In genomic region chr19:55880664-55881359, GRCm38 (mm10) we compare ENCODE assay signal across 9 mouse cellular contexts.
A peak's percentile ranks its signal among the peaks of the same experiment; 100 is the strongest.
DNase-seq lines count a peak whose midpoint lies in the region; ATAC-seq lines count a peak whose summit lies in the region.
"Had no signal": no experiment of that assay in that cellular context is flagged by ENCODE, and none has a peak within 500 bp of the region (broad histone marks: within the 10 kb centered on the region; RNA-seq: fewer than 3 reads in every experiment).

No protein-coding gene starts in this region.

- peaks cover 25% of the 10 kb centered on the region for H3K4me1 ChIP-seq in neural tube, embryonic 13.5 days (replicated peaks)
- H3K4me1 ChIP-seq in hindbrain, embryonic 12.5 days, result peaks cover 20% of the 10 kb centered on the region
- peaks cover 26% of the 10 kb centered on the region for H3K4me1 ChIP-seq in stomach, embryonic 16.5 days (ENCODE audit: control insufficient read depth, insufficient read depth, low read length)

- 40% methylated on average over 13 of the region's 13 CpGs for WGBS in neural tube, embryonic 13.5 days
- 39% methylated on average over 13 of the region's 13 CpGs for WGBS in hindbrain, embryonic 12.5 days
- WGBS in stomach, embryonic 16.5 days, result 40% methylated on average over 13 of the region's 13 CpGs

- H3K4me2 ChIP-seq in neural tube, embryonic 13.5 days, result peak overlapping the region; percentile 32
- no peak overlapping the region for H3K4me2 ChIP-seq in hindbrain, embryonic 12.5 days (replicated peaks)
- H3K4me2 ChIP-seq in stomach, embryonic 16.5 days (ENCODE audit: low read depth, low read length), result no peak overlapping the region; the same call in 1 of the 2 replicates

- H3K27me3 ChIP-seq in neural tube, embryonic 13.5 days, result 0 out of 2 replicates have a peak, but pooled peaks cover 6% of the 10 kb centered on the region
- peaks cover 9% of the 10 kb centered on the region; the same call in 1 of the 2 replicates for H3K27me3 ChIP-seq in hindbrain, embryonic 12.5 days
- H3K27me3 ChIP-seq in stomach, embryonic 16.5 days (ENCODE audit: control insufficient read depth, insufficient read depth, low read length), result no peaks in the 10 kb centered on the region

- no peaks in the 10 kb centered on the region for H3K9me3 ChIP-seq in neural tube, embryonic 13.5 days
- H3K9me3 ChIP-seq in hindbrain, embryonic 12.5 days (replicated peaks), result no peaks in the 10 kb centered on the region
- no peaks in the 10 kb centered on the region for H3K9me3 ChIP-seq in stomach, embryonic 16.5 days (replicated peaks; ENCODE audit: control insufficient read depth, low read length)

- H3K36me3 ChIP-seq in neural tube, embryonic 13.5 days, result no peaks in the 10 kb centered on the region
- no peaks in the 10 kb centered on the region for H3K36me3 ChIP-seq in hindbrain, embryonic 12.5 days
- H3K36me3 ChIP-seq in stomach, embryonic 16.5 days (ENCODE audit: control insufficient read depth, insufficient read depth, low read length), result 0 out of 2 replicates have a peak, but pooled peaks cover 2% of the 10 kb centered on the region

- peak; percentile 63; the same call in 1 of the 2 replicates for ATAC-seq in neural tube, embryonic 13.5 days (ENCODE audit: low read depth)
- peak; percentile 57 for ATAC-seq in hindbrain, embryonic 12.5 days (ENCODE audit: low FRiP score)
- peak; percentile 89 for ATAC-seq in stomach, embryonic 16.5 days (ENCODE audit: insufficient read depth, low FRiP score)
- ATAC-seq in monocyte, adult 5-6 weeks (replicated peaks; ENCODE audit: insufficient number of reproducible peaks, low FRiP score, low TSS enrichment, poor library complexity, severe bottlenecking), result no peak
- no peak for ATAC-seq in megakaryocyte progenitor cell, adult 5-6 weeks (replicated peaks; ENCODE audit: poor library complexity)

- H3K9ac ChIP-seq in neural tube, embryonic 13.5 days, result no peak overlapping the region
- no peak overlapping the region for H3K9ac ChIP-seq in hindbrain, embryonic 12.5 days
- H3K9ac ChIP-seq in stomach, embryonic 16.5 days (ENCODE audit: low read length), result no peak overlapping the region
- H3K9ac ChIP-seq: liver, embryonic 14.5 days had no signal

- H3K4me3 ChIP-seq in neural tube, embryonic 13.5 days, result no peak overlapping the region
- H3K4me3 ChIP-seq in hindbrain, embryonic 12.5 days, result no peak overlapping the region
- H3K4me3 ChIP-seq in stomach, embryonic 16.5 days (replicated peaks; ENCODE audit: low read length), result no peak overlapping the region

- H3K27ac ChIP-seq in neural tube, embryonic 13.5 days (replicated peaks), result no peak overlapping the region
- no peak overlapping the region for H3K27ac ChIP-seq in hindbrain, embryonic 12.5 days
- H3K27ac ChIP-seq in stomach, embryonic 16.5 days (ENCODE audit: low read length), result peak overlapping the region; percentile 50
- H3K27ac ChIP-seq: liver, embryonic 14.5 days had no signal

- DNase-seq in neural tube, embryonic 10.5 days (ENCODE audit: extremely low spot score, low spot score), result no peak
- DNase-seq in lung, postnatal 14 days, result peak; percentile 31
- DNase-seq in liver, result no peak

Comparison
In these comparisons a context has a peak if more than half of its experiments do, and no peak if none do; other contexts are left out.
1. ATAC-seq: peak in neural tube, embryonic 13.5 days (single experiment), hindbrain, embryonic 12.5 days (single experiment) and stomach, embryonic 16.5 days (single experiment); none in monocyte, adult 5-6 weeks (single experiment) and megakaryocyte progenitor cell, adult 5-6 weeks (single experiment).